Mouse (Mus musculus): ENCODE data around the gene Kif3b.
"Not testable (repeated sequence)": the region's sequence is repeated elsewhere in the genome, so short reads cannot be mapped to it uniquely, and the experiment has no call there.

- TF ChIP-seq CTCF (IDR thresholded peaks at IDR 0.05; ENCODE audit: low read depth) = peak; percentile 14; the same call in 1 of the 2 replicates
- TF ChIP-seq EP300 (optimal IDR thresholded peaks at IDR 0.05) = not testable (repeated sequence)
Measured at GRCm38 (mm10) chr2:153276846-153277245, 14.4 kb upstream of the Kif3b start.

All from stomach, postnatal 0 days (tissue).